Mouse (Mus musculus): ENCODE results near the gene Gm49384. TPM values are rescaled to one million over a fixed set of nuclear protein-coding genes. Genes with fewer than 3 reads are reported as not detected.

Gene Gm49384
- polyA plus RNA-seq, 1 experiment from 2014 or later: 18.4 TPM

GRCm38 (mm10) chr12:69235782-69236181, 31.7 kb upstream of the Gm49384 start:
- DNase-seq (ENCODE audit: low spot score) (no peak), ATAC-seq (ENCODE audit: low read depth) (no peak)
- Histone ChIP-seq H3K4me3 (ENCODE audit: low read depth, low read length) (no peak overlapping the region), H3K9me3 (ENCODE audit: control insufficient read depth, low read length) (no peaks in the 10 kb centered on the region), H3K4me1 (ENCODE audit: control insufficient read depth, insufficient read depth, low read length) (peaks cover 3% of the 10 kb centered on the region; the same call in 1 of the 2 replicates), H3K9ac (ENCODE audit: low read depth, low read length) (no peak overlapping the region), H3K27ac (replicated peaks; ENCODE audit: low read depth, low read length) (no peak overlapping the region), H3K27me3 (replicated peaks; ENCODE audit: control insufficient read depth, insufficient read depth, low read length) (no peaks in the 10 kb centered on the region), H3K36me3 (ENCODE audit: control insufficient read depth, insufficient read depth, low read length) (no peaks in the 10 kb centered on the region), H3K4me2 (ENCODE audit: low read depth, low read length) (no peak overlapping the region)
- 90% methylated on average over 6 of the region's 6 CpGs for WGBS

- no peaks in the 10 kb centered on the region for H3K36me3 ChIP-seq (ENCODE audit: control insufficient read depth, insufficient read depth, low read length)
- H3K4me2 ChIP-seq (ENCODE audit: low read depth, low read length): no peak overlapping the region
- ATAC-seq (ENCODE audit: low read depth): no peak
- H3K9me3 ChIP-seq (ENCODE audit: control insufficient read depth, low read length): no peaks in the 10 kb centered on the region
- no peaks in the 10 kb centered on the region for H3K4me1 ChIP-seq (ENCODE audit: control insufficient read depth, insufficient read depth, low read length)
- H3K27me3 ChIP-seq (replicated peaks; ENCODE audit: control insufficient read depth, insufficient read depth, low read length): no peaks in the 10 kb centered on the region
- no peak overlapping the region for H3K9ac ChIP-seq (ENCODE audit: low read depth, low read length)
- 82% methylated on average over 2 of the region's 2 CpGs for WGBS
- no peak overlapping the region for H3K4me3 ChIP-seq (ENCODE audit: low read depth, low read length)
- H3K27ac ChIP-seq (replicated peaks; ENCODE audit: low read depth, low read length): no peak overlapping the region
- DNase-seq (ENCODE audit: low spot score): no peak
Observed at GRCm38 (mm10) chr12:69229251-69229650, 25.2 kb upstream of the Gm49384 start.

GRCm38 (mm10) chr12:69227776-69228466, 23.9 kb upstream of the Gm49384 start, which contains the start of gene Pole2:
TSS of gene Pole2 (minus strand) at chr12:69228195.
- peak within 1 kb of the TSS; percentile 70 for H3K9ac ChIP-seq (ENCODE audit: low read depth, low read length)
- DNase-seq (ENCODE audit: low spot score) (peak; percentile 93), ATAC-seq (ENCODE audit: low read depth) (peak; percentile 96)
- no peaks in the 10 kb centered on the region for H3K27me3 ChIP-seq (replicated peaks; ENCODE audit: control insufficient read depth, insufficient read depth, low read length)
- no peaks in the 10 kb centered on the region for H3K9me3 ChIP-seq (ENCODE audit: control insufficient read depth, low read length)
- peak within 1 kb of the TSS; percentile 89 for H3K27ac ChIP-seq (replicated peaks; ENCODE audit: low read depth, low read length)
- WGBS: under 1% methylated on average over 32 of the region's 37 CpGs
- H3K4me2 ChIP-seq (ENCODE audit: low read depth, low read length): peak within 1 kb of the TSS; percentile 55
- H3K36me3 ChIP-seq (ENCODE audit: control insufficient read depth, insufficient read depth, low read length): peaks cover 5% of the 10 kb centered on the region; the same call in 1 of the 2 replicates
- H3K4me1 ChIP-seq (ENCODE audit: control insufficient read depth, insufficient read depth, low read length): no peaks in the 10 kb centered on the region
- peak within 1 kb of the TSS; percentile 71 for H3K4me3 ChIP-seq (ENCODE audit: low read depth, low read length)

GRCm38 (mm10) chr12:69220613-69221277, 16.7 kb upstream of the Gm49384 start:
- no peak overlapping the region for H3K4me3 ChIP-seq (ENCODE audit: low read depth, low read length)
- 92% methylated on average over 16 of the region's 19 CpGs for WGBS
- DNase-seq (ENCODE audit: low spot score): no peak
- no peaks in the 10 kb centered on the region for H3K9me3 ChIP-seq (ENCODE audit: control insufficient read depth, low read length)
- no peaks in the 10 kb centered on the region for H3K27me3 ChIP-seq (replicated peaks; ENCODE audit: control insufficient read depth, insufficient read depth, low read length)
- H3K27ac ChIP-seq (replicated peaks; ENCODE audit: low read depth, low read length): no peak overlapping the region
- peaks cover 47% of the 10 kb centered on the region; the same call in 1 of the 2 replicates for H3K36me3 ChIP-seq (ENCODE audit: control insufficient read depth, insufficient read depth, low read length)
- no peaks in the 10 kb centered on the region for H3K4me1 ChIP-seq (ENCODE audit: control insufficient read depth, insufficient read depth, low read length)
- no peak overlapping the region for H3K9ac ChIP-seq (ENCODE audit: low read depth, low read length)
- no peak for ATAC-seq (ENCODE audit: low read depth)
- H3K4me2 ChIP-seq (ENCODE audit: low read depth, low read length): no peak overlapping the region

GRCm38 (mm10) chr12:69216587-69216986, 12.5 kb upstream of the Gm49384 start:
- Histone ChIP-seq H3K27ac (replicated peaks; ENCODE audit: low read depth, low read length) (no peak overlapping the region), H3K36me3 (ENCODE audit: control insufficient read depth, insufficient read depth, low read length) (peaks cover 77% of the 10 kb centered on the region), H3K9me3 (ENCODE audit: control insufficient read depth, low read length) (no peaks in the 10 kb centered on the region), H3K4me2 (ENCODE audit: low read depth, low read length) (no peak overlapping the region), H3K9ac (ENCODE audit: low read depth, low read length) (no peak overlapping the region), H3K4me1 (ENCODE audit: control insufficient read depth, insufficient read depth, low read length) (no peaks in the 10 kb centered on the region), H3K4me3 (ENCODE audit: low read depth, low read length) (no peak overlapping the region), H3K27me3 (replicated peaks; ENCODE audit: control insufficient read depth, insufficient read depth, low read length) (no peaks in the 10 kb centered on the region)
- ATAC-seq (ENCODE audit: low read depth): no peak
- DNase-seq (ENCODE audit: low spot score): no peak
- 91% methylated on average over 7 of the region's 7 CpGs for WGBS

- H3K4me2 ChIP-seq (ENCODE audit: low read depth, low read length): no peak overlapping the region
- WGBS: 69% methylated on average over 3 of the region's 3 CpGs
- no peak overlapping the region for H3K9ac ChIP-seq (ENCODE audit: low read depth, low read length)
- peaks cover 78% of the 10 kb centered on the region for H3K36me3 ChIP-seq (ENCODE audit: control insufficient read depth, insufficient read depth, low read length)
- no peak overlapping the region for H3K4me3 ChIP-seq (ENCODE audit: low read depth, low read length)
- no peaks in the 10 kb centered on the region for H3K27me3 ChIP-seq (replicated peaks; ENCODE audit: control insufficient read depth, insufficient read depth, low read length)
- no peaks in the 10 kb centered on the region for H3K9me3 ChIP-seq (ENCODE audit: control insufficient read depth, low read length)
- H3K4me1 ChIP-seq (ENCODE audit: control insufficient read depth, insufficient read depth, low read length): no peaks in the 10 kb centered on the region
- DNase-seq (ENCODE audit: low spot score) (no peak), ATAC-seq (ENCODE audit: low read depth) (no peak)
- no peak overlapping the region for H3K27ac ChIP-seq (replicated peaks; ENCODE audit: low read depth, low read length)
Observed at GRCm38 (mm10) chr12:69215000-69215785, 11.1 kb upstream of the Gm49384 start.

- no peak overlapping the region for H3K4me3 ChIP-seq (ENCODE audit: low read depth, low read length)
- ATAC-seq (ENCODE audit: low read depth) (no peak), DNase-seq (ENCODE audit: low spot score) (no peak)
- H3K27ac ChIP-seq (replicated peaks; ENCODE audit: low read depth, low read length): no peak overlapping the region
- H3K9ac ChIP-seq (ENCODE audit: low read depth, low read length): no peak overlapping the region
- no peak overlapping the region for H3K4me2 ChIP-seq (ENCODE audit: low read depth, low read length)
- peaks cover 83% of the 10 kb centered on the region for H3K36me3 ChIP-seq (ENCODE audit: control insufficient read depth, insufficient read depth, low read length)
- H3K27me3 ChIP-seq (replicated peaks; ENCODE audit: control insufficient read depth, insufficient read depth, low read length): no peaks in the 10 kb centered on the region
- 91% methylated on average over 7 of the region's 7 CpGs for WGBS
- no peaks in the 10 kb centered on the region for H3K9me3 ChIP-seq (ENCODE audit: control insufficient read depth, low read length)
- H3K4me1 ChIP-seq (ENCODE audit: control insufficient read depth, insufficient read depth, low read length): no peaks in the 10 kb centered on the region
Observed at GRCm38 (mm10) chr12:69214393-69214792, 10.3 kb upstream of the Gm49384 start.

GRCm38 (mm10) chr12:69213186-69213777, 9.2 kb upstream of the Gm49384 start:
- WGBS: 94% methylated on average over 13 of the region's 13 CpGs
- ATAC-seq (ENCODE audit: low read depth): no peak
- Histone ChIP-seq H3K9me3 (ENCODE audit: control insufficient read depth, low read length) (no peaks in the 10 kb centered on the region), H3K4me2 (ENCODE audit: low read depth, low read length) (no peak overlapping the region), H3K9ac (ENCODE audit: low read depth, low read length) (no peak overlapping the region), H3K4me1 (ENCODE audit: control insufficient read depth, insufficient read depth, low read length) (no peaks in the 10 kb centered on the region), H3K36me3 (ENCODE audit: control insufficient read depth, insufficient read depth, low read length) (peaks cover 80% of the 10 kb centered on the region), H3K27ac (replicated peaks; ENCODE audit: low read depth, low read length) (no peak overlapping the region), H3K4me3 (ENCODE audit: low read depth, low read length) (no peak overlapping the region), H3K27me3 (replicated peaks; ENCODE audit: control insufficient read depth, insufficient read depth, low read length) (no peaks in the 10 kb centered on the region)
- no peak for DNase-seq (ENCODE audit: low spot score)
